Mouse (Mus musculus) spleen, embryonic (tissue): Measurements from ENCODE around the gene Scarb1.

Experiments used
- CTCF ChIA-PET: fragments of 350-600 bp; sonication (Branson Sonifier 250); formaldehyde crosslinking; loops from one replicate; lab custom pipeline; 2022; lab: Charles Lee

Gene Scarb1

DNA sequence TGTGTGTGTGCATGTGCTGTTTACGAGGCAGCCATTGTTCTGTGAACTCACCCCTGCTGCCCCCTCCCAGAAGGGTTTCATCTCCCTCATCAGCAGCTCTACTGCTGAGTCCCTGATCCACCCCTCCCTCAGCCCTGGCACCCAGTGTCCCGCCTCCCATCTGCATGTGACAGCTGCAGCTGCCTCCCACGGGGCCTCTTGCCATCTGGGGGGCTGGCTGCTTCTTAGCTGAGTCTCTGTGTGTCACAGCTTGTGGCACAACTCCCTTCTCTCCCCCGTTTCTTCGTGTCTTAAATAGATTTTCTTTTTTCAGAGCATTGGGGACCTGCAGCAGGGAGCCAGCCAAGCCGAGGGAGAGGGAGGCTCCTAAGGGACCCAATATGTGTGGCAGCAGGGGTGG is 97.0 kb downstream of the Scarb1 start:
- CTCF ChIA-PET, result no interaction called here

DNA sequence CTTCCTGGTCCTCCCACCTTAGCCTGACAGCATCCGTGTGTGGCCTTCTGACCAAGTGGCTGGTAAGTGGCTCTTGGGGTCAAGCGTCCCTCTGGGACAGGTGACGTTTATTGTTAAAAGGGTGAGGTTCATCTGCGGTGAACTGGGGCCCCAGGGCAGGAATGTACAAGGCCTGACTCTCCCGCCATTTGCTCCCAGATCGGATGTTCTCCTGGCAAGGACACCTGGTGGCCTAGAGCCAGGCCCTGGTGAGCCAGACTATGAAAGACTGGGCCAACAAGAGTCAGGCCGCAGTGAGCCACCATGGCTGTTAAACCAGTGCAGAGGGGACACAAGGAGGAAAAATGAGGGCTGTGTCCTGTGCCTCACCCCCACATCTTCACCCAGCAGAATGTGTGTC is 98.8 kb downstream of the Scarb1 start:
- CTCF ChIA-PET, result no interaction called here

DNA sequence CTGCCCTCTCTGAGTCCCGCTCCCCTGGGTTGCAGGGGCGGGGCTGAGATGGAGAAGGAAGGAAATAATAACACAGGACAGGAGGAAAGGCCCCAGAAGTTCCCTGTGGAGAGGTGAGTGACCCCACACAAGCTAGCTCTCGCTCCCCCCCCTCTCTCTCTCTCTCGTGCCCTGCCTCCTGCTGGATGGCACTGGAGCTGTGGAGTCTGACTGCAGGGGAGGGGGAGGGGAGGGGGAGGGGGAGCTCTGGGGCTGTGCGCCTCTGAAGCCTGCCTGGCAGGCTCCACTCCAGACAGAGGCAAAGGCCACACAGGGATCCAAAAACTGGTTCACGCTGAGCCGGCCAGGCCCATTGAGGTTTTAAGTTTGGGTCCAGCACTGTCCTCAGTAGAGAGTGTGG is 99.3 kb downstream of the Scarb1 start:
- CTCF ChIA-PET, result no interaction called here

DNA sequence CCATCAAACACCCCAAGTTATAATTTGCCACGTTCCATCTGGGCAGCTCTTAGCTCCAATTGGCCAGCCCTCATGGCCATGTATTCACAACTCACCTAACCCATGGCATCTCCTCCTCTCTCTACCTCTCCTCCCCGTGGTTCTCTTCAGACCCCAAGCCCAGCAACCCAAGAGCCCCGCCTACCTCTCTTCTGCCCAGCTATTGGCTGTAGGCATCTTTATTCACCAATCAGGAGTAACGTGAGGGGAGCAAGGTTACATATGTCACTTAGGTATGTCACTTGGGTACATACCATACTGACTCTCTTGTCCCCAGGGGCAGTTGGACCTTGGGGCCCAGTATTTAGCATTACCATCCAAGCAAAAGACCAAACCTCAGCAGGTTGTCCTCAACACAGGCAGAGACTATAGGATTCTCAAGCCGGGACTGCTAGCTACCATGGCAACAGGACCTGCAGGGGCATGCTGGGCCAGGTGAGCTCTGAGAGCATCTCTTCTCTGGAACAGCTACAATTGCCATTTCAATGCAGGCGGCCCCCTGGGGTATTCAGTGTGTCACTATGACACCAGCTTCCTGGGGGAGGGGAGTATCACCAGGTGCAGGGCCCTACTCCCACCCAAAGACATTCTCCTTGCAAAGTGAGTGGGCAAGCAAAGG is 100.6 kb downstream of the Scarb1 start:
- CTCF ChIA-PET, result interaction anchor here (0.5 to 1.0 kb wide), 2 partner anchors 12 to 82 kb away, joined by 3 to 8 read pairs; no protein-coding TSS in a partner anchor

DNA sequence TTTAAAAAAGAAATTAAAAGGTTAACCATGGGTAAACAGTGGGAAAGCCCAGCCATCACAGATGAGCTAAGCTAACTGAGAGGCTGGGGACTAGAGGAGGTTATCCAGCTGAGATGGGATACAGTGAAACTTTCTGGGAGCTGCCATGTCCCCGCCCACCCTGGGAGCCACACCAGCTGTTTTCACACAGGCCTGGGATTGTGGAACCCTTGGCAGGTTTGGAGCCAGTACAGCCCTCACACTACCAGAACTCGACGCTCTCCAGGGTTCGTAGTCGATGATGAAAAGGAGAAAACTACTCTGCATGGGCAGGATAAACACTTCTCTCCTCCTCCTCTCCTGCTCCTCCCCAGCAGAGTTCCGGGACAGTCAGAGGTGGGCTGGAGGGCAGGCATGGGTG is 105.0 kb downstream of the Scarb1 start:
- CTCF ChIA-PET, result no interaction called here

DNA sequence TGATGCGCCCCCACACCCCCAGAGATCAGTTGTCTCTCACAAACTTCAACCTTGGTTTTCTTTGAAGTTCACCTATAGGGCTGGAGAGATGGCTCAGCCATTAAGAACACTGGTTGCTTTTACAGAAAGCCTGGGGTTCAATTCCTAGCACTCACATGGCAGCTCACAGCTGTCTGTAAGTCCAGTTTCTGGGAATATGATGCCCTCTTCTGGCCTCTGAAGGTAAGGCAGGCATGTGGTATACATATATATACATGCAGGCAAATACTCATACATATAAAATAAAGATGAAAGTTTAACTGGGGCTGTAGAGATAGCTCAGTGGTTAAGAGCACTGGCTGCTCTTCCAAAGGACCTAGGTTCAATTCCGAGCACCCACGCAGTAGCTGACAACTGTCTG is 105.5 kb downstream of the Scarb1 start:
- CTCF ChIA-PET, result no interaction called here

DNA sequence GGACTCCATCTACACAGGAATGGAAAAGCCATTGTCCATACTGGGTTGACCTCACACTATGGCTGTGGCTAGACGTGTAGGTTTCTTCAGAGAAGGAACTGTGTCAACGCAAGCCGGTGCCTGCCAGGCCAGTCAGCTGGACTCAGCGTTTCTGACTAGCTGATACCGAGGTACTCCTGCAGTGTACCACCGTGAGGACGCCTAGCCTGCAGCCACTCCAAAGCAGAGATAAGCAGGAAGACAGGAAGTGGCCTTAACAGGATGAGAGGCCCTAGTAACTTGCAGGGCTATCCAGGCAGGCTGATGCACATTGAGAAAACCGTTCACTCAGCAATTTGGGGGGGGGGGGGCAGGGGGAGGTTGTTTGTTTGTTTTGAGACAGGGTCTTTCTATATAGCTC is 106.5 kb downstream of the Scarb1 start:
- CTCF ChIA-PET, result no interaction called here

DNA sequence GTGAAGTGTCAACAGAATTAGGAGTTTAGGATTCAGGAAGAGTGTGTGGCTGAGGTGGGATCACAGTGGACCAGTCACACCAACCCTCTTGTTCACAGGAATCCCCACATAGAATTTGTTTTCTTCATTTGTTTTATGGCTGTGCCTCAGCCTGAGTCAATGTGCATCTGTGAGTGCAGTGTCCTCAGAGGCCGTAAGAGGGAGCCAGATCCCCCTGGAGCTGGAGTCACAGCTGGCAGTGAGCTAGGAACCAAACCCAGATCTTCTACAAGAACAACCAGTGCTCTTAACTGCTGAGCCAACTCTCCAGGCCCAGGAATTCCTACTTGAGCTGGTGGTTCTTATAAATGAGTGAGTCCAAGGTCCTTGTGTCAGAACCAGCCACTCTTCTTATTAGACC is 107.4 kb downstream of the Scarb1 start:
- CTCF ChIA-PET, result no interaction called here

DNA sequence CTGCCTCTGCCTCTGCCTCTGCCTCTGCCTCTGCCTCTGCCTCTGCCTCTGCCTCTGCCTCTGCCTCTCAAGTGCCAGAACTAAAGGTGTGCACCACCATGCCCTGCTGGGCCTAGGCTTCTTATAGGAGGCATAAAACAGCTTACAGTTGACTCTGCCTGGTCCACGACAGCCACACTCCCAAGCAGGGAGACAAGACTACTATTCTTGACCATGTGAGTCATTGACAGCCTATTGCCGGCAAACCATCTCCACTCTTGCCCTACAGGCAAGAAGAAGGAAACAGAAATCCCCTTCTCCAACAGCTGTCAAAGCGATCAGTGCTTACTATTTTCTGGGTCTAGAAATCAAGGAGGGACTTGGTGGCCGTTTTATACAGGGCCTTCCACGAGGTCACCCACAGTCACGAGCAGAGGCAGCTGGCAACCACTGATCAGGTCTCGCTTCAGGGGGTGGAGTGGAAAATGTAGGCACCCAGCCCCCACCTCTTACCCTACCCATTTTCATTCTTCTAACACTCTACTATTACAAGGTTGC is 108.4 kb downstream of the Scarb1 start:
- CTCF ChIA-PET, result no interaction called here

DNA sequence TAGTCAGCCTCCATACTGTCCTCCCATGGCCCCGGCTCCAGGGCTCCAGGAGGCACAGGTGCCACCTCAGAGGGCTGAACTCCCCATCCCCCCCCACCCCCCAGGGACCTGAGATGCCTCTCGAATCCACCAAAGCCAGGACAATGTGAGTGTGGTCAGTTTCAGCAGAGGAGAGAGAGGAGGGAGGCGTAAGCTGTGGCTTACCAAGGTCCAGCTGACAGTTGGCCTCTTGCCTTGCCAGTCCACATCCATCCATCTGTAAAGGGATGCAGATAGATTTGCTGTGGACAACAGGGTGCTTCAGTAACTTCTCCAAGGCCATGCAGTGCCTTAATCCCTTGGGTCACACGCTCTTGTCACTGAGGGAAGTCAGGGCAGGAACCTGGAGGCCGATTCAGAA is 110.4 kb downstream of the Scarb1 start:
- CTCF ChIA-PET, result no interaction called here

DNA sequence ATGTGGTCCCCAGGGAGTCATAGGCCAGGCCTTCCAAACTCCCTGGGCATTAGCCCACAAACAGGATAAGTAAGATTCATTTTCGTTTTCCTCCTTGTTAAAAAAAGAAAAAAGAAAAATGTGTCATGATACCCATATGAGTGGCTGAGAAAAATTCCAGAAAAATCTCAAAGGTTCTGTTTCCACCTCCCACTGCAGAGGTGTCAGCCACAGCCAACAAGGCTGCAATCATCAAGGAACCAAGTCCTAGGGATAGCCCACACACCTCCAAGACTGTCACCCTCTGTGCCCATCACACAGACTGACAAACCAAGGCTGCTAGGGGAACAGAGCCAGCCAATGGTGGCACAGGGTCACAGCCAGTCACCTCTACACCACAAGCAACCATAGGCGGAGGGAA is 111.8 kb downstream of the Scarb1 start:
- CTCF ChIA-PET, result no interaction called here

DNA sequence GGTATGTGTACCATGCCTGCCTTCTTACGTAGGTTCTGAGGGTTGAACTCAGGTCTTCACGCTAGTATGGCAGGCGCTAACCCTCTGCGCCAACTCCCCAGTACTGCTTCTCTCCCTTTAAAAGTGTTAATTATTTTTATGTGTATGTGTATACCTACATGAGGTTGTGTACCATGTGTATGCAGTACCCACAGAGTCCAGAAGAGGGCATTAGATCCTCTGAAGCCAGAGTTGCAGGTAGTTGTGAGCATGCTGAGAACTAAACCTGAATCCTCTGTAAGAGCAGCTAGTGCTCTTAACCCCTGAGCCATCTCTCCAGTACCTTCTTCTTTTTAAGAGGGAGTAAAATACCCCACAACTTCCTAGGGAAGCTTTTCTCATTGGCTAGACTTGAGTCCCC is 113.2 kb downstream of the Scarb1 start:
- CTCF ChIA-PET, result interaction anchor here (0.6 kb wide), 1 partner anchor 47 kb away, joined by 5 read pairs; no protein-coding TSS in a partner anchor
